Mouse (Mus musculus) cerebellum, adult 2 months (tissue): ENCODE results near the gene Phyh. TPM values are rescaled to one million over a fixed set of nuclear protein-coding genes. Genes with fewer than 3 reads are reported as not detected.

Source experiments
- DNase-seq, 2 experiments: peaks; one replicate each; pipeline ENCODE4 v3.0.0; 2021
- H3K27ac ChIP-seq: fragments of 200-500 bp; 2 replicates; pipeline ENCODE4 v1.5.1; 2012; ENCODE audit warnings: low read length, control low read depth, inconsistent platforms; ENCODE audit not compliant: insufficient read depth
- H3K27me3 ChIP-seq: fragments of 200-500 bp; 2 replicates; pipeline ENCODE4 v1.6.1; 2012; ENCODE audit warnings: inconsistent platforms, mild to moderate bottlenecking, low read length, moderate library complexity; ENCODE audit not compliant: control insufficient read depth, insufficient read depth
- H3K4me1 ChIP-seq: fragments of 200-500 bp; 2 replicates; pipeline ENCODE4 v1.6.1; 2011; ENCODE audit warnings: low read length; ENCODE audit not compliant: control insufficient read depth, insufficient read depth
- H3K4me3 ChIP-seq: fragments of 200-500 bp; replicated peaks from 2 replicates; pipeline ENCODE3; 2011; ENCODE audit warnings: mild to moderate bottlenecking, low read depth, low read length, control low read depth; ENCODE audit not compliant: insufficient read depth
- CTCF ChIP-seq: fragments of 200-500 bp; IDR thresholded peaks from 2 replicates; pipeline ENCODE4 v1.5.1; 2011; ENCODE audit warnings: low read depth, mild to moderate bottlenecking, control low read depth, low read length, moderate library complexity, borderline replicate concordance; ENCODE audit not compliant: insufficient read depth
- POLR2A ChIP-seq: fragments of 200-500 bp; IDR thresholded peaks from 2 replicates; pipeline ENCODE4 v1.6.1; 2011; ENCODE audit warnings: low read length, control low read depth, borderline replicate concordance; ENCODE audit not compliant: insufficient read depth
- WGBS: fragments of 180-500 bp; shearing (Covaris S2); methylation state at CpG from one replicate; pipeline ENCODE4 v1.1.7; 2018; 5-methylcytosine and 5-hydroxymethylcytosine counted together
- polyA plus RNA-seq: library from polyadenylated mRNA; depleted of rRNA; stranded (reverse); fragments of >200 nt; gene quantifications from 2 replicates; pipeline ENCODE4 v1.2.3, GENCODE M21; 2012; rRNA removed

Phyh gene
- polyA plus RNA-seq, 1 experiment: 153 TPM

- 84% methylated on average over 8 of the region's 8 CpGs for WGBS
- no peak overlapping the region for H3K27ac ChIP-seq
- no peaks in the 10 kb centered on the region for H3K4me1 ChIP-seq
- H3K4me3 ChIP-seq: no peak overlapping the region
- DNase-seq: no peak
- no peaks in the 10 kb centered on the region for H3K27me3 ChIP-seq
- TF ChIP-seq CTCF: no peak
- no peak for TF ChIP-seq POLR2A
Measured at GRCm38 (mm10) chr2:4987388-4988180, 68.8 kb downstream of the Phyh start.

Other genes with a start within 250 kb of the Phyh start
- gene Bend7, start 201.2 kb upstream of the Phyh start, polyA plus RNA-seq: 3.2 and 3.8 TPM in 2 replicates
- gene Sephs1, start 37.5 kb upstream of the Phyh start, polyA plus RNA-seq: 24.9 and 27.2 TPM in 2 replicates
- 14.4 and 18.2 TPM in 2 replicates for gene Ucma, start 57.1 kb downstream of the Phyh start, polyA plus RNA-seq
- gene Mcm10, start 93.8 kb downstream of the Phyh start, polyA plus RNA-seq: 1.4 and 2.0 TPM in 2 replicates
- 14.6 and 16.3 TPM in 2 replicates for gene Optn, start 145.0 kb downstream of the Phyh start, polyA plus RNA-seq
- 4.4 and 4.6 TPM in 2 replicates for gene Ccdc3, start 218.8 kb downstream of the Phyh start, polyA plus RNA-seq